Mouse (Mus musculus): ENCODE measurements around the gene Ifitm10. TPM values are rescaled to one million over a fixed set of nuclear protein-coding genes. Genes with fewer than 3 reads are reported as not detected.

The Ifitm10 gene
- total and polyA plus RNA-seq, 2 experiments from 2014 or later, result 5.6 to 13.0 TPM

DNA sequence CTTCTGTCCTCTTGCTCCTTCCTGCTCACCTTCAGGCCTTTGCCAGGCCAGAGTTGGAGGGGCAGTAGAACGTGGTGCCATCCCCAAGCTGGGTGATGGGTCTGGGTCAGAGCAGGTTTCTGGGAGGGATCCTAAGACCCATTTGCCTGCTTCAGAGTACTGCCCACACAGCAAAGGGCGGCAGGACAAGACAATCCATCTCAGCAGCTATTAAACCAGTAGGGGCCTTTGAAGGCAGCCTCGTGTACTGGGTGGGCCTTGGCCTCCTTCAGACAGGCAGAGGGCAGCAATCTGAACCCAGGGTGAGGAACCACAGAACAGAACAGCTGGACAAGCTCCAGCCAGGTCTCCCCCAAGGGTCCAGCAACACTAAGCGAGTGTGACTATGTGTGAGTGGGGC lies 2.5 kb upstream of the Ifitm10 start:
- no peak for TF ChIP-seq CTCF (IDR thresholded peaks at IDR 0.05; ENCODE audit: low read depth)
- H3K4me2 ChIP-seq (ENCODE audit: low read depth), result no peak overlapping the region
- DNase-seq, result no peak
- H3K27me3 ChIP-seq (ENCODE audit: insufficient read depth, low read length), result no peaks in the 10 kb centered on the region
- H3K9me3 ChIP-seq (ENCODE audit: low read length), result no peaks in the 10 kb centered on the region
- peaks cover 61% of the 10 kb centered on the region for H3K36me3 ChIP-seq (ENCODE audit: insufficient read depth)
- H3K9ac ChIP-seq, result no peak overlapping the region
- ATAC-seq, result no peak
- WGBS, result 82% methylated on average over 4 of the region's 4 CpGs
- H3K4me3 ChIP-seq (ENCODE audit: low read depth, low read length), result no peak overlapping the region
- H3K4me1 ChIP-seq (ENCODE audit: insufficient read depth), result 0 out of 2 replicates have a peak, but pooled peaks cover 6% of the 10 kb centered on the region
- H3K27ac ChIP-seq (ENCODE audit: low read depth, low read length), result no peak overlapping the region

DNA sequence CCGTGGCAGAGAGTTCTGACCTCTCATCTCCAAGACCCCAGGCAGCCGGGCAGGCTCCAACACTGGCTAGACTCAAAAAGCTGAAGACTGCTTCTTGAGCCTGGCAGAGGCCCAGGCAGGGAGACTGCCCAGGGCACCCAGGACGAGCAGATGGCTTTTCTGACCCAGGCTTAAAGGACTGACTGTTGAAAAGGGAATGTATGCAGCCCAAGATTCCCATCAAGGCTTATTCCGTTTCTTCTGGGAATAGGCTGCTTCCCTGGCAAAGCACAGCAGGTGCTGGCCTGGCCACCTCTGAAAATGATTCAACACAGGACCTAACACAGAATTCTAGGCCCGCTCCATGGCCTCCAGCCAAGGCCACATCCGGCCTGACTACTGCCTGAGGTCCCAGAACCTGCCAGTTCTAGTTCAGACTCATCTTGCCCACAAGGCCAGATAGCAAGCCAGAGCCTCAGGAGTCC lies 1.7 kb upstream of the Ifitm10 start:
- Histone ChIP-seq H3K9me3 (ENCODE audit: low read length) (no peaks in the 10 kb centered on the region), H3K4me3 (ENCODE audit: low read depth, low read length) (no peak overlapping the region), H3K4me2 (ENCODE audit: low read depth) (no peak overlapping the region), H3K27ac (ENCODE audit: low read depth, low read length) (no peak overlapping the region), H3K36me3 (ENCODE audit: insufficient read depth) (peaks cover 53% of the 10 kb centered on the region), H3K9ac (no peak overlapping the region), H3K4me1 (ENCODE audit: insufficient read depth) (0 out of 2 replicates have a peak, but pooled peaks cover 6% of the 10 kb centered on the region), H3K27me3 (ENCODE audit: insufficient read depth, low read length) (0 out of 2 replicates have a peak, but pooled peaks cover 7% of the 10 kb centered on the region)
- ATAC-seq, result no peak
- 75% methylated on average over 6 of the region's 6 CpGs for WGBS
- DNase-seq, result no peak
- no peak for TF ChIP-seq CTCF (IDR thresholded peaks at IDR 0.05; ENCODE audit: low read depth)

DNA sequence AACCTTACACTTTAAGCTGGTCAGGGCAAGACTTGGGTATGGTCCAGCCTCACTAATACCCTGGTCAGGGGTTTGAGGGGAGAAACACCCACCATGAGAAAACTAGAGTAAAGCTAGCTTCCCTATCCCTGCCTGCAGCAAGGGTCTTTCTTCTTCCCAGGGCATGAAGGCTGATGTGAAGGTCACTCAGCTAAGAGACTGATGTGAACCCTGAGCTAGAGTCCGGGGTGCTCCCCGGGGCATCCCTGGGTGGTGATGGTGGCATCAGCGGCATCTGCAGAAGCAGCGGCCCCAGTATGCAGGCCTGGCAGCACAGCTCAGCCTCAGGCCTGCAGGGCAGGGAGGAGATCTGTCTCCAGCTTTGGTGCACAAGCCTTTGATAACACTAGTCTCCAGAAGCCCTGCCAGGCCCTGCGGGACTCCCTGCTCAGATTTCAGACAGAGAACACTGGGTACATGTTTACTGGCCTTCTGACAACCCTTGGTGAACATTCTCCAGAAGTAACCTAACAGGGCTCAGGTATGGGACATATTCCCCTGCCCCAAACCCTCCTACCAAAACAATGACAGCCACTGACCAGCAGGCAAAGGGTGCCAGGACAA lies 961 bp upstream of the Ifitm10 start:
- ATAC-seq, result no peak

DNA sequence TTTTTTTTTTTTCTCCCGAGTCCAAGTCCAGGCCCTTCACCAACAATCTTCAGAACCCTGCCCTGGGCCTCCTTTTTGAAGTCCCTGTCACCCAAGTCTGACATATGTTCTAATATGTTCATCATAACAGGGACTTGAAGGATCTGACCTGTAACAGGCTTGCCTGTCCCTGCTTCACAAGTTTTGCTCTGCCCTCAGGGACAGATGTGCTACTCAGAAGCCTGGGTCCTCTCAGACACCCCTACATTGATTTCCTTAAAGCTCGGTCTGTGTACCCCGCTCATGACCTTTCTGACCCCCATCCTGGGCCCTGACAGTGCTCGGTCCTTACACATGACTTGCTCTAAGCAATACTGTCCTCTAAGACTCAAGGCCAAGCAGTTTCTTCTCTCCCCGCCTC lies 514 bp downstream of the Ifitm10 start:
- 0 out of 2 replicates have a peak, but pooled peaks cover 7% of the 10 kb centered on the region for H3K27me3 ChIP-seq (ENCODE audit: insufficient read depth, low read length)
- no peak overlapping the region for H3K9ac ChIP-seq
- H3K4me1 ChIP-seq (ENCODE audit: insufficient read depth), result 0 out of 2 replicates have a peak, but pooled peaks cover 6% of the 10 kb centered on the region
- TF ChIP-seq CTCF (IDR thresholded peaks at IDR 0.05; ENCODE audit: low read depth), result no peak
- ATAC-seq (no peak), DNase-seq (no peak)
- no peaks in the 10 kb centered on the region for H3K9me3 ChIP-seq (ENCODE audit: low read length)
- H3K4me2 ChIP-seq (ENCODE audit: low read depth), result no peak overlapping the region
- H3K4me3 ChIP-seq (ENCODE audit: low read depth, low read length), result no peak overlapping the region
- peaks cover 31% of the 10 kb centered on the region for H3K36me3 ChIP-seq (ENCODE audit: insufficient read depth)
- 82% methylated on average over 5 of the region's 5 CpGs for WGBS
- H3K27ac ChIP-seq (ENCODE audit: low read depth, low read length), result no peak overlapping the region

More for the DNA sequence above, 961 bp upstream of the Ifitm10 start:
- peaks cover 45% of the 10 kb centered on the region for H3K36me3 ChIP-seq (ENCODE audit: insufficient read depth)
- no peak overlapping the region for H3K27ac ChIP-seq (ENCODE audit: low read depth, low read length)
- no peaks in the 10 kb centered on the region for H3K9me3 ChIP-seq (ENCODE audit: low read length)
- no peak overlapping the region for H3K9ac ChIP-seq
- no peak overlapping the region for H3K4me2 ChIP-seq (ENCODE audit: low read depth)
- H3K27me3 ChIP-seq (ENCODE audit: insufficient read depth, low read length), result 0 out of 2 replicates have a peak, but pooled peaks cover 7% of the 10 kb centered on the region
- no peak for DNase-seq
- TF ChIP-seq CTCF (IDR thresholded peaks at IDR 0.05; ENCODE audit: low read depth), result no peak
- no peak overlapping the region for H3K4me3 ChIP-seq (ENCODE audit: low read depth, low read length)
- 98% methylated on average over 5 of the region's 5 CpGs for WGBS
- 0 out of 2 replicates have a peak, but pooled peaks cover 6% of the 10 kb centered on the region for H3K4me1 ChIP-seq (ENCODE audit: insufficient read depth)

DNA sequence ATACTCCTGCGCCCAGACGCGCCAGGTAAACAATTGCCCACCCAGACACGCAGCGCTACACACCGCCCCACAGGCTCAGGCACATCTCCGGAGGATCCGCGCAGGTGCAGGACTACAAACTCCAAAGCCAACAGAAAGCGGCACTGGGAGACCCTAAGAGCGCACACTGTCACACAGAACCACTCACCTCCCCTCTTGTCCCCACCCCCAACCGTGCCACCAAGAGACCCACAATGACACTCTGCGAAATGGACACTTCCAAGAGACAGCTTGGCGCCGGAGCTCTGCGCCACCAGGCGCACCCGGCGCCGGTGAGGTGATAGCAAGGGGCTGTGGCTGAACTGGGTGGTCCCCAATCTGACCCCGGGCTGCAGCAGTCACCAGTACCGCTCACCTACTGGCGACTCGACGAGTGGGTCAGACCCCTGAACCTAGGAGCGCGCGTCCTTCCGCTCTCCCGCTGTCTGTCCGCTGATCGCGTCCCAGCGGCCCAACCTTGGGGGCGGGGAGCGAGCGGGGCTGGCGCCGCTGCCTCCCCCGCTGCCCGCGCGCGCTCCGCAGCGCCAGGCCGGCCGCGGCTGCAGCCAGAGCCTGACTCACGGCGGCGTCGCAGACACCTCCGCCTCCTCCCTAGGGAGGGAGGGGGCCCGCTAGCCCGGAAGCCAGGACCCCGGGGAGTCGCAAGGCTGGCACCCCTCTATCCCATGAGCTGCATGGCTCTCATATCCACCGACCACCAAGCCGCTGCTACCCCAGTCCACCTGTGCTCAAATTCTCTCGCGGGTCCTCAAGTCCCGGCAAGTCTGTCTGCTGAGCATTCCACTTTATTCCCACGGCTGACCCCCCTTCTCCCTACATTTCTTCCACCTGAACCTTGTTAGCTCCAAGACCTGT lies 1.5 kb downstream of the Ifitm10 start:
- Histone ChIP-seq H3K4me2 (ENCODE audit: low read depth) (peak overlapping the region; percentile 85), H3K9ac (peak overlapping the region; percentile 39), H3K27ac (ENCODE audit: low read depth, low read length) (no peak overlapping the region), H3K27me3 (ENCODE audit: insufficient read depth, low read length) (0 out of 2 replicates have a peak, but pooled peaks cover 7% of the 10 kb centered on the region), H3K4me3 (ENCODE audit: low read depth, low read length) (peak overlapping the region; percentile 44), H3K9me3 (ENCODE audit: low read length) (no peaks in the 10 kb centered on the region), H3K4me1 (ENCODE audit: insufficient read depth) (0 out of 2 replicates have a peak, but pooled peaks cover 6% of the 10 kb centered on the region), H3K36me3 (ENCODE audit: insufficient read depth) (peaks cover 20% of the 10 kb centered on the region)
- 2% methylated on average over 58 of the region's 64 CpGs for WGBS
- ATAC-seq (peak; percentile 46), DNase-seq (no peak)
- no peak for TF ChIP-seq CTCF (IDR thresholded peaks at IDR 0.05; ENCODE audit: low read depth)

DNA sequence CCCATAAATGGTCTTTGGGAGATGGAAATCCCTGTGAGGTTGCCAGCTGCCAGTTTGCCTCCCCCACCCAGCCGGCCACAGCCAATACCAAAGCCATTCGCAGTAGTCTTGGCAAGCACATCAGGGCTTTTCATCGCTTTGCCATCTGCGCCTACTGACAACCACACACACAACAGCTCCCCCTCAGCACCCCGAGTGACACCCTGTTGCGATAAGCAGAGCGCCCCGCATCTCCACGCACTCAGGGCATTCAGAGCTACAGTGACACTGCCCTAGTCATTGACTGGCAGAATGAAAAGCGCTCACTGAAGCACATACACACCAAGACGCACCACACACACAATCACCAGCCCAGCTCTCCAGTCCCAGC lies 2.2 kb downstream of the Ifitm10 start:
- TF ChIP-seq CTCF (IDR thresholded peaks at IDR 0.05; ENCODE audit: low read depth), result no peak
- Histone ChIP-seq H3K4me3 (ENCODE audit: low read depth, low read length) (peak overlapping the region; percentile 44), H3K4me1 (ENCODE audit: insufficient read depth) (0 out of 2 replicates have a peak, but pooled peaks cover 6% of the 10 kb centered on the region), H3K4me2 (ENCODE audit: low read depth) (peak overlapping the region; percentile 85), H3K9ac (peak overlapping the region; percentile 39; the same call in 1 of the 2 replicates), H3K36me3 (ENCODE audit: insufficient read depth) (peaks cover 14% of the 10 kb centered on the region), H3K27me3 (ENCODE audit: insufficient read depth, low read length) (0 out of 2 replicates have a peak, but pooled peaks cover 7% of the 10 kb centered on the region), H3K27ac (ENCODE audit: low read depth, low read length) (no peak overlapping the region), H3K9me3 (ENCODE audit: low read length) (no peaks in the 10 kb centered on the region)
- ATAC-seq (peak; percentile 73), DNase-seq (peak; percentile 65)
- 27% methylated on average over 11 of the region's 11 CpGs for WGBS

Measured in forebrain, postnatal 0 days (tissue).